Mouse (Mus musculus) heart, adult 8-10 months (tissue): ENCODE data around the gene Fhl1. TPM values are rescaled to one million over a fixed set of nuclear protein-coding genes. Genes with fewer than 3 reads are reported as not detected.

Experiments used
- DNase-seq: peaks from one replicate; pipeline ENCODE4 v3.0.0; 2022; ENCODE audit warnings: low spot score
- total RNA-seq, 4 experiments: library from RNA; stranded (reverse); gene quantifications; 2 replicates each; pipeline ENCODE4 v1.2.4; 2022

The Fhl1 gene
- 100 to 1,000 TPM; 107 to 153 (median 139) TPM for total RNA-seq

DNA sequence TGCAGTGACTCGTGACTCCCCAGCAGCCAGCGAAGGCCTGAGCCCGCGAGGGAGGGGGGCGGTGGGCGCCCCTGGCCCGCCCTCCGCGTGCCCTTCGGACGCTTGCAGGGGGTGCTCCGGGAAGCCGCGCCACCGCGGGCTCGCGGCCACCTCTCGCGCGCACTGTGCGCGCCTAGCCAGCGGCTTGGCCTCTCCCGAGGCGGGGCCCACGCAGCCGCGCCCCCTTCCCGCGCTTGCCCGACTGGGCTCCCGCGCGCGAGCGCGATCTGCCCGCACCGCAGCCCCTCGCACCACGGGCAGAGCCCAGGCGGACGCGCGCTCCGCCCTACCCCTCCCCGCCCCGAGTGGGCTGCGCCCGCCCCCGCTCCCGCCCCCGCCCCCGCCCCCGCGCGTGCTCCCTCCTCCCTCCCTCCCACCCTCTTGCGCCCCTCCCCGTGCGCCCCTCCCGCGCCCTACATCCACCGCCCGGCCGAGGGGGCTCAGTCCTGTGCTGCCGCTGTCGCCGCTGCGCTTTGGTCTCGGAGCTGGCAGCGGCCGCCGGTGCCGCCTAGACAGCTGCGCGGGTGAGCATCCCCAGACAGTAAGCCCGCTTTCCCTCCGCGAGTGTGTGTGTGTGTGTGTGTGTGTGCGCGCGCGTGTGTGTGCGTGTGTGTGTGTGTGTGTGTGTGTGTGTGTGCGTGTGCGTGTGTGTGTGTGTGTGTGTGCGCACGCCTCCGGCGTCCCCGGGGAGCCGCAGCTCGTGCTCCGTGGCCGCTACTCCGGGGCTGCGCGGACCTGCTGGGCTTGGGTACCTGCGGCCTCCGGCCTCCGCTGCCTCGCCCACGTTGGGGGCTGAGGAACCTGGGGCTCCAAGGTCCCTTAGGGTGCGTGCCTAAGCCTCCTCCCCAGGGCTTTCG is at the start of gene Fhl1:
TSS of gene Fhl1 (plus strand) at position 482 of the 896 bp plus-strand sequence.
- no peak for DNase-seq

DNA sequence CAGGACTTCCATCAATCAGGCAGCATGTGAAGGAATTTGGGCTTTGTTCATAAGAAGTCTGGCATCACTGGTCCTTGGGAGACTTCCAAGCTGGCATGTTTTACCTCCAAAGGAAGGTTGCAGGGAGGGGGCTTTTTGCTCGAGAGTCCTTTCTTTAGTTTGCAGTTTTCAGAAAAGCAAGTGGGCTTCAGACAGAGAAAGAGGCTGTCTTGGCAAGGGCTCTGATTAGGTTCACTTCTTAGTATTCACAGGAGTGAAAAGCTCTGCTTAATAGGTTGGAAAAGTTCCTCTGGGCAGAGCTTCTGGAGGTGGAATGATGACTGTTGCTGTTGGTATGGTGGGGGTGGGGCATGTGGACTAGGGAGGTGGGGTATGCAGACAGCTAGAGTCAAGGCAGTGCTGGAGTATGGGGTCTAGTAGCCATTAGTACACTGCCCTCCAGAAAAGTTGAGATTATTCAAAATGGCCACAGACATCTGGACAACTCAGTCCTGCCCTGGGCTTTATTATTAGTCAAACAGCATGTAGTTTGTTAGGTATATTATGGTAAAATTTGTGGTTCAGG is 49.3 kb upstream of the Fhl1 start:
- no peak for DNase-seq

DNA sequence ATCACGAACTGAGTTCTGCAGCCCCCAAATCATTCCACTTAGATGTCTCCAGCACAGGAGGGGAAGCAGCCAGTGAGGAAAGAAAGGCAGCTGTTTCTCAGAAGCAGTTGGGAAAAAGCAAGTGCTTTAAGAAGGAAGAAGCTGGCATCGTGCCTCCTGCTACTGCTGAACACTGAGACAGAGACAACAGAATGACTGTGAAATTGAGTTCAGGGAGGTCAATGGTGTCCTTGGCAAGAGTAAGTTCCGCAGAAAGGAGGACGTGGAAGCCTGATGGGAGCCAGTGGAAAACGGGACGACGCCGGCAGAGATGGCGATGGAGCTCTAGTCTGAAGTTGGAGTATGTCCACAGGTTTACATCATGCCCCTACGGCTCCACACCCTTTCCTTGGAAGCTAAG is 48.1 kb upstream of the Fhl1 start:
- no peak for DNase-seq

DNA sequence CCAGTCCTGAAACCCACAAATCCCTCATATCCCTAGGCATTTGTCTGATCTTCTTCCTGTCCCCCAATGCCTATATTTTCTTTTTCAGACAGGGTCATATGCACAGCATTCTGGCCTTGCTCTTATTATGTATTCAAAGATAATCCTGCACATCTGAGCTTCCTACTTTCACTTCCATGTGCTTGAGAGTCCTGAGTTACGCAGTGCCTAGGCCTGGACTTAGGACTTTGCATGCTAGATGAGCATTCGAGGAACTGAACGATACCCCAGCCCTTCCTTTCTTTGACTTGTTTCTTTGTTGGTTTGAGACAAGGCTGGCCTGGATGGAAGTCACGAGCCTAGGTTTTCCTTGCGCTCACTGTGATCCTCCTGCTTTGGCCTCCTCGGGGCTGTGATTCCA is 39.0 kb upstream of the Fhl1 start:
- DNase-seq = no peak

DNA sequence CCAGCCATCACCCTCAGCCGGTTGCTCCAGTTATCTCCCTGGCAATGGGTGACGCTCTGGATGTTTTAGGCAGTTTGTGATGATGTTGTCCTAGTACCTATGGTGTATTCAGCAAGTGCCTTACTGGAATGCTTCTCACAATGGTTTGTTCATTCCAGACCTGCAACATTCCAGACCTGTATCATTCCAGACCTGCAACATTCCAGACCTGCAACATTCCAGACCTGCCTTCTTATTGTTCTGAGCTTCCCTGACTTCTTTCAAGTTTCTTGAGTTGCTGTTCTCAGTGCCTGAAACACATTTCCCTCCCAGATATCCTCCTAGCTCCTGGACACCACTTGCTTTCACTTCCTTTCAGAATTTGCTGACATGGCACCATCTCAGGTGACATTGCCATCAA is 37.0 kb upstream of the Fhl1 start:
- DNase-seq = no peak

DNA sequence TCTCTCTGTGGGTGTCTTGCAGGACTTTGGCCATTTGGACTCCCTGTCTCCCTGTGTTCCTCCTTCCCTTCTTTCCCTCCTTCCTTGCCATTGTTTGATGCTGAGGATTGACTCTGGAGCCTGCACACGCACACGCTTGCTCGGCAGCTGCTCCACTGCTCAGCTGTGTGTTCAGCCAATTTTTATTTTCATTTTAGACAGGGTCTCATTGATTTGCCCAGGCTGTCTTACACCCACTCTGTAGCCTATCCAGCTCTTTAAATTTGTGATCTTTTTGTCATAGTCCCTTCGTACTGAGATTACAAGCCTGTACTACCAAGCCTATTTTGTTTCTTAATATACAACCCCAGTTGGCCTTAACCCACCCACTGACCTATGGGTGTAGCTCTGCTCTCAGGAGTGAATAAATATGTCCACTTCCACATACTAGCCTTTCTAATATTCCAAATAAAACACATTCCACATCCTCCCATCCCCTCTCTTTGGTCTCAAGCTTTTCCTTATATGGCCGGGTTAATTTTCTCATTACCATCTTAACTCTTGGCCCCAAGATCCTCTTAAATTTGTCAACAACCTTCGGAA is 34.3 kb upstream of the Fhl1 start:
- DNase-seq = no peak

DNA sequence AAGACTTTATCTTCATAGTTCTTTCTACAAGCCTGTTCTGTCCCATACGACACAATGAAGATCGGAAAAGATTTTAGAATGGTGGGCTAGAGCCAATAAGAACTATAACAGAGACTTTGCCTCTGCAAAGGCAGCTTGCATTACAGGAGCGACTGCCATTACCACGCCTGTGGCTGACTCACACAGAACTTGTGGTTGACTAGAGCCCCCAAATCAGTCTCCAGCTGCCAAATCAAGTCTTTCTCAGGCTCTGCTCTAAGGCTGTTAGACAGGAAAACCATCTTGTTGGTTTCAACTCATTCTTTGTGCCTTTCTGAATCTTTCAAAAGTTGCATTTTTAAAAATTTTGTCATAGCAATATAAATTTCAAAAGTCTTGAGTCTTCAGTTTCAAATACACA is 33.7 kb upstream of the Fhl1 start:
- no peak for DNase-seq

DNA sequence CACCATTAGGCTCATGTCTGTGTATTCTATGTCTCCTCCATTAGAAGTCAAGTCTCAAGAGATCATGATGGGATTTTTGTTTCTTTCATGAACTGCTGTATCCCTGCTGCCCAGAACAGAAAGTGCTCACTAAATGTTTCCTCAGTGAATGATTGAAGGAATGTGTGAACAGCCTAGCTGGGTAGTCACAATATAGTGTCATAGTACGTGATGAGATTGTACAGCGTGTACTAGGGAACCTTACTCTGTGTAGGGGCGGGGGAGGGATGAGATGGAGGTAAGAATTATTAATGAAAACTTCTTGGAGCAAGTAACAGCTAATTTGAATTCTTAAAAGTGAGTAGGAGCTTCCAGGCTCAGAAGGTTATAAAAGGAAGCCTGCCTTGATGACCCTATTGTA is 30.3 kb upstream of the Fhl1 start:
- DNase-seq = no peak

DNA sequence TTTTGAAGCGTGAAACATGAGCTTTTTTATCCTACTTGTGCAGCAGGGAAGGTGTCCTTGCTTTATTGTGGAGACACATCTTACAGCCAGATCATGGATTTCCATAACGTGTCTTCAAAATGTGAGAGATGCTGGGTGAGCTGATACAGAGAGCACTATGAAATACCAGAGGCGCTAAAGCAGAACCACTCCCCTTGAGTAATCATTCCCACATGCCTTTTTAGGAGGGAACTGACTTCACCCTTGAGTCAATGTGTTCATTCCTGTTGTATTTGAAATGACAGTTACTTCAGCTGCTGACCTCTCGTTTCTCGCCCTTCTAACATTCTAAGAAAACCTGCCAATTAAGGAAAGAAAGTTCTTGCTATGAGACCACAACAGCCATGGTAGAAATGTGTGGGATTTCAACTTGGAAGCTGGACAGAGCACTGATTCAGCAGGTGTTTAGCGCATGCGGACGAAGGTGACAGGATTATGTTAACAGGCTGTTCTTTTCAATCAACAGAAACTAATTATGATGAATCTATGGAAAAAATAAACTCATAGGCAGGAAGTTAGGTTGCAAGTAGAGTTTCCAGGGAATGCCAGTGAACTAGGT is 27.5 kb upstream of the Fhl1 start:
- no peak for DNase-seq

DNA sequence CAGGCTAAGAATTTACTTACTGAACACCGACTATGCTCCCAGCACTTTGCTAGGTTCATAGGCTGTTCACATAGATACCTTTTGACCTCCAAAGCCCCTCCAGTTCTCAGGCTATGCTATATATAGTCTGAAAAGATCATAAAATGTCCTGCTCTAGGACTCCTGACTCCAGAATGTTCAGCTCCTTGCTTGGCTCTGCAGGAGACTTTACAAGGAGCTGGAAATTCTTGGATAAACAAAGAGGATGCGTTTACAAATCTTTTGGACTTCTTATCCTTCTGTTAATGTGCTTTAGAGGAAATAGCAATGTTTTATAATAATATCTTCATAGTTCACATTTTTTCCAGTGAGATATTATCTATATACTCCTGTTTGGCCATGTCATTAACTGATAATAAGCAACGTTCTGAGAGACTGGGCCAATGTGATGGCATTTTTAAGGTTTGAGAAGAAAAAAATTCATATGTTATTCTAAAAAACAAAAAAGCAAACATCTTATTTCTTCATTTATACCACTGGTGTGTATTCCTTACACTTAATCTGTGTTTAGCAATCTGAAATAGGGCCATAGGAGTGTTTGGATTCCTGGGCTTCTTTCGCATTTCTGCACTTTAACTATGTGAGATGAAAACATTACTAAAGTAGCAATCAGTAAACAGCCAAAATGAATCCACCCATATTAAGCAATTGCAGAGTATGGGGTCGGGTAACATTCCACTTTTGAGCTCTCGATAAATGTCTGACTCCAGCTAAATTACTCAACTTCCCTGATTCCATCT is 22.8 kb upstream of the Fhl1 start:
- DNase-seq = no peak

DNA sequence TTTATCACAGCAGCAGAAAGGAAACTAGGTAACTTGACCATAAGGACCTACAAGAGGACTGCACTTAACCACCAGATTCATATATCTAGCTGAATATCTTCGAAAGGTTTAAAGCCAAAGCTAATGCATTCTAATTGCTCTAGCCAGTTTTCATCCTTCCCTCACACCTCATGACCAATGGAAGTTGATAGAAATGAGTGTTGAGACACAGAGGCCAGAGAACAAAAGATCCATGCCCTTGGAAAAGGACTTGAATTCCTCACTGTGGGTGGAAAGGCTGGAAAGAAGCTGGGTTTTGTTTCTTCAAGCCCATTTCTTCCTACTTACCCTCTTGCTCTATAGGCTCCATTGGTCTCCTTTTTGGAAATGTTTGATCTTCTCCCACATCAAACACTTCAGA is 21.1 kb upstream of the Fhl1 start:
- DNase-seq = no peak

DNA sequence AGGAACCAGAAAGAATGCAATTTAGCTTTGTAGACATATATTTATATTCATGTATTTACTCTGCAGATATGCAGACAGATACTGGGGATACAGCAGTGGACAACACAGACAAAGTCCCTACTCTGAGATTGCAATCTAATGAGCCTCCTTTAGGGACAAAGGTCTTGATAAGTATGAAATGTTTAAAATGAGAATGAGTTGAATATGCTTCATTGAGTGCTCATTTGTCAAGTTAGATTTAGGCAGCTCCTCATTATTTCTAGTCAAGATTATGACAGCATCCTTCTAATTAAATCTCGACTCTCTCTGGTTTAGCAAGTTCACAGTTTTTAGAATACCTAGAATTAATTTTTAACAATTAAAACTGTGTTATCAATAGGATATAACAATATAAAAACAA is 18.9 kb upstream of the Fhl1 start:
- no peak for DNase-seq

DNA sequence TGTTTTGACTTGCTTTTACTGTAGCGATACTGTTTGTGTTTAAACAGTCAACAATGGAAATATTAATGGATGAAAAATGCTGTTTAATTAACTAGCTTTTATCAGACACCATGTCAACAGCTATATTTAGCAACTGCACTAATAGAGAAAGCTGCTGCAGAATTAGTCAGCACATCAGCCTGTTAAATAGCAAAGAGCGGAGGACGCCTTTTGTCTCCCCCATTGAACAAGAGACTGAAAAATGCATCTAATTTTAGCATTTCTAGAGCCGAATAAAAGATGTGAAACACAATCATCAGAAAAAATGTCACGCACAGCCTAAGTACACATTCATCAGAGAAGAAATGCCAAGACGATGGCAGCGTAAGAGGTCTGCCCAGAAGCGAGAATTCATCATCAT is 9.0 kb upstream of the Fhl1 start:
- no peak for DNase-seq

DNA sequence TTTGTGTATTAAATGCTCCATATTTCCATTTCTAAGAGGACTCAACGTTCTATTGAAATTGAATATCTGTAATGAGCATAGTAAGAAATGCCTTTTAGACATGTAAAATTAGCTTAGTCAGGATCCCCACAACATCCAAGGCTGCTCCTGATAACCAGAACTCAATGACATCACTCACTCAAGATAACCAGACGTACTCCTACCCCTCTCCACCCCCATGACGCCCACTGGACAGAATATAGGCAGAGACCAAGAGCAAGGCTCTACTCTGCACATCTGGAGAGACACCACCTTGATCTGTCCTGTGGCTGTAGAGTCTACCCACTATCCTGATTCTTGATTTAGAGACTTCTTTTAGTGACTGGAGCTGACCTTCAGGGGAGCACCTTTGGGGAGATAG is 3.1 kb upstream of the Fhl1 start:
- DNase-seq = no peak

DNA sequence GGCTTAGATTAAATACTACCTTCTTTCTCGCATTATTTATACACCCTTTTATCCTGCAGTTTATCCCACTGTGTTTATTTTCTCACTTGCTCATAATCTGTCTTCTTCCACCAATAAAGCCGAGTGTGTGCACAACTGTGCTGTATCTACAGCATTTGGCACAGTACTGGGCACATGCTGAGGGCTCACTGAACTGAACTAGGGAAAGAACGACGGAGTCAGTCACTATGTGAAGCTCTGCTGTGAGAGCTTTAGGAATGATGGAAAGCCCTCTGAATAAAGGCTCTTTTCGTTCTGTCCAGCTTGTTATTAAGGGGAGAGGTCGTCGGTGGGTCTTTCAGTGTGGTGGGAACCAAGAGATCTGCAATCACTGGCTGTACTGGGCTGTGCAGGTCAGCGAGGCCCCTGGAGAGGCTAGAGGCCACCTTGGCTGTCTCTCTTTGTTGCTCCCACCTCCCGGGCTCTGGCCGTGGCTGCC is 720 bp upstream of the Fhl1 start:
- DNase-seq = no peak

DNA sequence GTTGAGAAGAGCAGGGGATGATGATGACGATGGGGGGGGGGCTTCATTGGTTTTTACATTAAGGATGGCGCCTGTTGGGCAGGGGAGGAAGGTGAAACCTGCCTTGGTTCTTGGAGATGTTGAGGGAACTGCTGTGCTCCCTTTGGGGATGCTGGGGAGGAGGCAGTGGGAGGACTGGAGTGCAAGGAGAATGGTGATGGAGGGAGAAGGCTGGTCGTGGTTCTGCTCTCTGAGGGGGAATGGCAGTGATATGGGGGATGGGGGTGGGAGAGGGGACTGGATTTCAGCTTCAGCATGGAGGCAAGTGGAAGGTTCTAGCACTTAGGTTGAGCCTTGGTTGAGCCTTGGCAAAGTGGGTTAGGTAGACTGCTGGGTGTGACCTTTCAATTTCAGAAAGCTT is 814 bp downstream of the Fhl1 start:
- no peak for DNase-seq

DNA sequence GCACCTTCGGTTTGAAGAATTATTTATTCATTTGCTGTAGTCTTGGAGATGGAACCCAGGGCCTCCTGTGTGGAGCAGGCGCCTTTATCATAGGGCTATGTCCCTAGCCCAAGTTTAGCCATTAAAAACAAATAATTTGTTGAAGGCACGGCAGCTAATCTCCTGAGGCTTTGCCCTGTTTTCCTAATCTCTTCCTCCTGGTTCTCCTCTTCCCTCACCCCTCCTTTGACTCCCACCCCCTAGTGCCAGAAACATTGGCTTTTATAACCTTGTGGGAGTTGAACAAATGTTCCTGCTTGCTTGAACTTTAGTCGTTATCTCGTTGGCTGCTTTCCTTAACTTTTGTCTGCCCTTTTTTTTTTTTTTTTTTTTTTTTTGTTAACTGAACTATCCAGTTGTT is 2.8 kb downstream of the Fhl1 start:
- DNase-seq = no peak

DNA sequence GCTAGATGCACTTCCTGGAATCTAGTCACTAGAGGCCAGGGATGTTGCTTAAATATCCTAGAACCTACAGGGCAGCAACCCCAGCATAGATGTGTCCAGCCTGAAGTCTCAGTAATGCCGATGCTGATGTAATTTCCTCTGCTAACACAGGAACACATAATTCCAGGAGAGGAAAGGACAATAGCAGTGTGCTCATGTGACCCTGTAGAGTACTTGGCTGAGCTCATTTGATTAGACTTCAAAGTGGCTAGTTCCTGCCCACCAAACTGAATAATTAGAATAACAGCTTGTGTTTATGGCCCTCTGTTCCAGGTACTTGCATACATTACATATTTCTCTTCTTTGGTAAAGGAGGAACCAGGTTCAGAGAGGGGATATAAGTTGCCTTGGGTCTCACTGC is 4.6 kb downstream of the Fhl1 start:
- peak; percentile 45 for DNase-seq

DNA sequence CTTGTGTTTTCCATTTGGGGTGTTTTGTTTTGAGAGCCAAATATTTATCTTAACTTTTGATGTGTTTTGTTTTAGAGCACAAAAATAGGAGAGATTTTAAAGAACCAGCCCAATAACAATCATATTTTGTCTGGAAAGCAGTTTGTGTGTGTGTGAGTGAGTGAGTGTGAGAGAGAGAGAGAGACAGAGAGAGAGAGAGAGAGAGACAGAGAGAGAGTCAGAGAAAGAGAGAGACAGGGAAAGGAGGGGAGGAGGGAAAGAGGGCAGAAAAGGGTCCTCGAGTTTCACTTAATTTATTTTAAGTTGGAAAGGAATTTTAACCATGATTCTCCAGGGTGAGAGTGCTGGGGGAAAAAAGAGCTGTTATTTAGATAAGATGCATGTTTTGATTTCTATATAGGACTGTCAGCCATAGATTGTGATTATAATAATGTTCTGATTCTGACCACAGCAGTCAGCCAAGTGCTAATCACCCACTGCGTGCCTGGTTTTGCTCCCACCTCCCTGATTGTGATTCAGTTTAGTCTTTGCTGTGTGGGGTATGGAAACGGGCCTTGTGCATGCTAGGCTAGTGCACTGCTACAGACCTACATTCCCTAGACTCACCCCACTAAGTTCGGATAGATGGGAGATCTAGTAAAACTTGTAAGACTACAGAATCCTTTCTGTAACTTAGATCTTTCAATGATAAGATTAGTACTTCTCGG is 6.4 kb downstream of the Fhl1 start:
- no peak for DNase-seq

DNA sequence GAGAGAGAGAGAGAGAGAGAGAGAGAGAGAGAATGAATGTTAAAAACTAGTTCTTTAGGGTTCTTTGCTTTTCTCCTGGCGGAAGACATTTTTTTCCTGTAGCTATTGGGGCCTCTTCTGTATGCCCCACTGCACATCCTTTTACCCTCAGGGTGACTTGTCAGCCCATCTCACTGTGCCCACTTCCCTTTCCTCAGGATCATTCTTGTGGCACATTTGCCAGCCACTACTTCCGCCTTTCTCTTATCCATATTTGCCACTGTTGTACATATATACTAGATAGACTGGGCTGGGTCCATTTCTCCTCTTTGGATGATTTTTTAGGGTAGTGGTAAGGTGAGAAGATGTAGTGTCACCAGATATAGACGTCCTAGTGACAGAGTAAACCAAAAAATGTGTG is 9.8 kb downstream of the Fhl1 start:
- no peak for DNase-seq

DNA sequence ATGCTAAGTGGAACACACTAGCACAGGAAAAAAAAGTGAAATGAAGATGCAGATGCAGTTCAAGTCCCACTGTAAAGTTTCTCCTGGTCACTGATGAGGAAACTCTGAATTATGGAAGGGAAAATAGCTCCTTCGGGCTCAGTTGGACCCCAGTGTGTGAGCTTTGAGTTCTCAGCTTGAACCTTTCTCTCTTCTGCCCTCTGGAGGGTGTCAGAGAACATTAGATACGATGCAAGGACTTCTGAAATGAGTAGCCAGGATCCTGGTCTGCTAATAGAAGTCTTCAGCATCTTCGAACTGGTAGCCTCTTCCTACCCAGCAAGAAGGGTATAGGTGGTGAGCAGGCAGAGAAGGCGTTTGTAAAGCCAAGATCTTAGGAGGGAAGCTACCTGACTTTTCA is 19.9 kb downstream of the Fhl1 start:
- DNase-seq = no peak
